Mouse (Mus musculus) A20 (cell line): ENCODE data around the gene Gm14391.
"Not testable (repeated sequence)": the region's sequence is repeated elsewhere in the genome, so short reads cannot be mapped to it uniquely, and the experiment has no call there.

Source experiments
- DNase-seq: peaks from one replicate; pipeline ENCODE4 v3.0.0-alpha.2; 2011; ENCODE audit warnings: low read depth, low spot score

The Gm14391 gene

DNA sequence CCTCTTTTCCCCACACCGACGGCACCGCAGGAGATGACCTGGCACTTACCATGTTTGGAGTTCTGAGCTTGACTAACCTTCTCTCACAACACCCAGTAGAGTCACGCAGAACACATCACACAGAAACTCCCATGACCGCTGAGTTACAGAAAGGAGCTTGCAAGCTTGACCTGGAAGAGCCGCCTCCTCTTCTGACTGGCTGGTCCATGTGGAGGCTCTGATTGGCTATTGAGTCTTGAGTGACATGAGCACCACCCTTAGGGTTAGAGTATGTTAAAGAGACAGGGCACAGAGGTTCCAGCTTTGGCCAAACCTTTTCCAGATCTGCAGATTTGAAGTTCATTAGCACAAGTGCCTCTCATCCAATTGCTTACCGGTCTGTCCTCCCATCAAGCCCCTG is at the start of gene Gm14391:
Gm14391 (minus strand) TSS at position 186 of the 400 bp plus-strand sequence.
- DNase-seq: not testable (repeated sequence)

DNA sequence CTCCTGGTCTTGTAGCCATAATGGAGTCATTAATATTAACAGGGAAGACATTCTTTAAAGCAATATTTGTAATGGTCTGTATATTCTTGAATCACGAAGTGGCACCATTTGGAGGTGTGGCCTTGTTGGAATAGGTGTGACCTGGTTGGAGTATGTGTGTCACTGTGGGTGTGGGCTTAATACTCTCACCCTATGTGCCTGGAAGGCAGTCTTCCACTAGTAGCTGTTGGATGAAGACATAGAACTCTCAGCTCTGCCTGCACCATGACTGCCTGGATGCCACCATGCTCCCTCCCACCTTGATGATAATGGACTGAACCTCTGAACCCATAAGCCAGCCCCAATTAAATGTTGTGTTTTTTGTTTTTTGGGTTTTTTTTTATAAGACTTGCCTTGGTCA is 27.7 kb downstream of the Gm14391 start:
- not testable (repeated sequence) for DNase-seq

GRCm38 (mm10) chr2:175176312-175176711 is 30.4 kb downstream of the Gm14391 start:
- DNase-seq: no peak

- DNase-seq: peak; percentile 21
Observed at GRCm38 (mm10) chr2:175175401-175176180, 31.1 kb downstream of the Gm14391 start, which contains the start of gene Gm14443. Gene Gm14443 (minus strand): TSS chr2:175175871.

GRCm38 (mm10) chr2:175174058-175174457 is 32.7 kb downstream of the Gm14391 start:
- not testable (repeated sequence) for DNase-seq

- not testable (repeated sequence) for DNase-seq
Observed at GRCm38 (mm10) chr2:175172906-175173595, 33.7 kb downstream of the Gm14391 start.

DNA sequence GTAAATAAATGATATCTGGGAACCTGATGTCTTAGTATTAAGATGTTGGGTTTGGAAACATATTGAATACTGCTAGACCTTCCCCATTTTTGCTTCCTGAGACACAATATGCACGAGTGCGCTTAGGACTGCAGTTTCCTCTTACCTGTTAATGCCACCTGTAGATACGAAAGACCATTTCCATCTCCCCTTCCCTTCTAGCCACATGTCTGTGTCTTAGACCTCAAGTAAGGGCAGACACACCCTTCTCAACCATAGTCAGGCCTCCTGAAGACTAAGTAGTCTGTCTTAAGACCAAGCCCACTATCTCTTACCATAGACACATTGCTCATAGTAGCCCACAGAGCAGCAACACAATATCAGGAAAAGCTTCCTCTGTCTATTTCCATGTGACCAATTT is 34.6 kb downstream of the Gm14391 start:
- no peak for DNase-seq

- DNase-seq: not testable (repeated sequence)
Observed at GRCm38 (mm10) chr2:175166870-175167269, 39.8 kb downstream of the Gm14391 start.

- DNase-seq: not testable (repeated sequence)
Observed at GRCm38 (mm10) chr2:175165110-175165509, 41.6 kb downstream of the Gm14391 start.

DNA sequence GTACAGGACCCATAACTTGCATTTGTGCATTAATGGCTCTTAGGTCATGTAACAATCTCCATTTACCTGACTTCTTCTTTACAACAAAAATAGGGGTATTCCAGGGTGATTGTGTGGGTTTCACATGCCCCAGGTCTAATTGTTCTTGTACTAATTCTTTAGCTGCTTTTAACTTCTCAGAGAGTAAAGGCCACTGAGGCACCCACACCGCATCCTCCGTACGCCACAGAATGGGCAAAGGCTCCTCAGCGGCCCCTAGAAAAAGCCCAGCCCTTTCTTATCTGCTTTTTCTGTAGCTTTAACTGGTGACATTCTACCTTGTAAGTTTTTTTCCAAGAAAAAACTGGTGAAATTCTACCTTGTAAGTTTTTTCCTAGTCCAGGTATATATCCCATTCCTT is 45.3 kb downstream of the Gm14391 start:
- not testable (repeated sequence) for DNase-seq

GRCm38 (mm10) chr2:175158642-175159041 is 48.1 kb downstream of the Gm14391 start:
- no peak for DNase-seq

DNA sequence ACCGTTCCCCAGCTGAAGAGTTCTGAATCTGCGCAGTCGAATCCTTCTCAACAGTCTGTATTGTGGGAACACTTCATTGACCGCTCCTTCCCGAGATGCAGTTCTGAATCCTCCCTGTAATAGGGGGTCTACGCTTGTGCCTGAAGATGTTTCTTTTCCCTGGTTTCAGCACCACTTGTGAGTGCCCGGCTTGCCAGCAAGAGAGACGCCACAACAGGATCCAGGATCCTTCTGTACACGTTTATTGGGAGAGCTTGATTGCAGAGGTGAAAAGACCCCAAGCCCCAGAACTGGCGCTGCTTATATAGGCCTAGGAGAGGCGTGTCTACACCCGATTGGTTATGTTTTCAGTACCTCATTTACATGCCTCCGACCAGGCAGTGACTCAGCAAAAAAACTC is 50.0 kb downstream of the Gm14391 start:
- no peak for DNase-seq

DNA sequence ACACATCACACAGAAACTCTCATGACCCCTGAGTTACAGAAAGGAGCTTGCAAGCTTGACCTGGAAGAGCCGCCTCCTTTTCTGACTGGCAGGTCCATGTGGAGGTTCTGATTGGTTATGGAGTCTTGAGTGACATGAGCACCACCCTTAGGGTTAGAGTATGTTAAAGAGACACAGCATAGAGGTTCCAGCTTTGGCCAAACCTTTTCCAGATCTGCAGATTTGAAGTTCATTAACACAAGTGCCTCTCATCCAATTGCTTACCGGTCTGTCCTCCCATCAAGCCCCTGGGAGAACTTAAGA is 64.8 kb downstream of the Gm14391 start, which contains the start of gene Gm14399:
Gm14399 (minus strand) TSS at position 20 of the 303 bp plus-strand sequence.
- DNase-seq: not testable (repeated sequence)

DNA sequence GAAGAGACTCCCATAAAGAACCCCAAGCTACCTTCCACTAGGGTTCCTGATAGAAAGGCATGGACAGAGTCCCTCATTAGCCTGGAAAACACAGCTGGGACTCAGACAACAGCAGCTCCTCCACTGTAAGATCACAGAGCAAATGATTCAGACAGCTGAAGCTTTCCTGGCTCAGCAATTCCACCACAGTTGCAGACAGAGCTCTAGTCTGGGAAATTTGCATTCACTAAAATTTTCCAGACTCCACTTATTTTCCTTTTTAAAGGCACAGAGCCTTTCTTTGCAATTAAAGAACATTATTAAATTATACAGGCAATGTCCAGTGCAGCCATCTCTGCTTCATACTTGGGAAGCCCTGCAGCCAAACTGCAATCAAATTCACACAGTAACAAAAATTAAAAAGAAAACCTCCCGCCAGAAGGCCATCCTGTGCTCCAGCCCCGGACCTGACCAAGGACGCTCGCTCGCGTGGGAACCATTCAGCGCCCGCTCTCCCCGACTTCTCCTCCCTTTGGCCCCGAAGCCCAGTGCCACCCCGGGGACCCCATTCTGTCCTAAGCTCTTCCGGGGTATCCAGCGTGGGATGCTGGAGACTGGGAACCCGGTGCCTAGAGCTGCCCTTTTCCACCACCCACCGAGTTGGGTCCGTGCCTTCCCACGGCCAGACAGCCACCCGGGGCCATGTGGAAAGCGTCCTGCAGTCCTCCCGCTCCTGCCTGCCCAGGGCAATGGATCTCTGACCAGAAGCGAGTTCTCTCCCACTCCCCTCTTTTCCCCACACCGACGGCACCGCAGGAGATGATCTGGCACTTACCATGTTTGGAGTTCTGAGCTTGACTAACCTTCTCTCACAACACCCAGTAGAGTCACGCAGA is 65.4 kb downstream of the Gm14391 start:
- not testable (repeated sequence) for DNase-seq
